Mouse (Mus musculus) E14TG2a.4 (cell line): Measurements from ENCODE around the gene Hhipl2.

ENCODE experiments used
- CTCF ChIP-seq: conservative IDR thresholded peaks from 2 replicates; pipeline ENCODE4 v1.5.1; 2014; ENCODE audit warnings: low read length
- NANOG ChIP-seq: IDR thresholded peaks from 2 replicates; pipeline ENCODE4 v1.6.1; 2014; ENCODE audit warnings: borderline replicate concordance, low read length, mixed read lengths
- POU5F1 ChIP-seq: IDR thresholded peaks from 2 replicates; pipeline ENCODE4 v1.6.1; 2014; ENCODE audit warnings: low read length, borderline replicate concordance

- TF ChIP-seq CTCF (no peak), NANOG (no peak), POU5F1 (no peak)
Measured at GRCm38 (mm10) chr1:183420296-183420695, 2.3 kb downstream of the Hhipl2 start.
